Mouse (Mus musculus) A20 (cell line): ENCODE measurements around the gene Syngr1.

Source experiments
- DNase-seq: peaks from one replicate; pipeline ENCODE4 v3.0.0-alpha.2; 2011; ENCODE audit warnings: low read depth, low spot score

The Syngr1 gene

DNA sequence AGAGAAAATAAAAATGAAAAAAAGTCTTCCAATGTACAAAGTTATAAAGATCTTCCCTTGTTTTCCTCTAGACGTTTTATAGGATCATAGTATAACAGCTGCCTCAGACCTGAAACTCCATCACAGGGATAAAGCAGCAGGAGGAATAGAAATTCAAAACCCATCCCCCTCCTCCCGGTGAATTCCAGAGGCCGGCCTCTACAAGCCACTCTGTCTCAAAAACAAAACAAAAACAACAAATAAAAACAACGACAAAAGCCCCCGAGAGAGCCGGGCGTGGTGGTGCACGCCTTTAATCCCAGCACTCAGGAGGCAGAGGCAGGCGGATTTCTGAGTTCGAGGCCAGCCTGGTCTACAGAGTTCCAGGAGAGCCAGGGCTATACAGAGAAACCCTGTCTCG lies 979 bp upstream of the Syngr1 start:
- no peak for DNase-seq

DNA sequence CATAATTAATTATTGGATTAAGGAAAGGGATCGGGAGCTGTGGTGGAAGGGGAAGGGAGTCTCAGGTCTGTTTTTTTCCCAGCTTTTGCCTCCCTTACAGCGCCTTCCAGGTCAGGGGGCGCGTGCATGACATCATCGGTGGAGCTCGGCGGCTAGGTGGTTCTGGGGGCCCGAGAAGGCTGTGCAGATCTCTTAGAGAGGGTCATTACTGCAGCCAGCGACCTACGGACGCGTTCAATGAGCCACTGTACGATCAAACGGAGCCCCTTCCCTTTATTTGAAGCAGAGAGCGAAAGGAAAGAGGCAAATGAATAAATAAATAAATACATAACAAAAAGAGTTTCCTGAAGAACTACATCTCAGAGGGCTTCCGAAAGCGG lies 403 bp upstream of the Syngr1 start:
- DNase-seq = no peak

DNA sequence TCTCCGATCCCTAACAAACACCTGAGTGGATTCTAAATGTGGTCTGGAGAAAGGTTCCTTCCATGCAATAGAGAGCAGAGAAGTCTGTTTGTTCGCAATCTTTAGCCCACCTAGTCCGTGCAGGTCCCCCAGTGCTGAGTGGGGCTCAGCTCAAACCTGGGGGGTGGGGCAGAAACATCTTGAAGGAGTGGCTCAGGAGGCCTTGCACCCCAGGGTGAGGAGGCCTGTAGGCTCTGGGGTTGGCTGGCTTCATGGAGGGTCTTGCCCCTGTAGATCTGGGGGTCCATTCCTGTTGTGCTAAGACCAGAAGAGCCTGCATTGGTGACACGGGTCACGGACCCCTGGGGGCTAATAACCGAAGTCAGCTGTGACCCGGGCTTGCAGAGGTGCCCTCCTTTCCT lies 907 bp downstream of the Syngr1 start:
- DNase-seq = no peak

DNA sequence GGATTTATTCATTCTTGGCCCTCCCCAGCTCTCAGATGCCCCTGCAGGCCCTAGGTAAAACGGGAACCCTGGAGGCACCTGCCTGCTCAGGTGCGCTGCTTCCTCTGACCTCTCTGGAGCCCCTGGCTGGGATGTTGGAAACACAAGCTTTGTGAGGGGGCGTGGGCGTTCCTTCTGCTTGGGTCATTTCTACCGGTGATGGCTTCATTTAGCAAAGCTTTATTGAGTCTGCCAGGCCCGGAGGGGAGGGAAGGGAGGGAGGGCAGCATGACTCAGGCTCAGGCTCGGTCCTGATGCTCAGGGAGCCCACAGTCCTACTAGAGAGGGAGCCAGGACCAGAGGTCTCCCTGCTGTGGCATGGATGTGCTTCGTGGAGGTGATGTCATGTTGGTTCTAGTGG lies 1.5 kb downstream of the Syngr1 start:
- DNase-seq = no peak

DNA sequence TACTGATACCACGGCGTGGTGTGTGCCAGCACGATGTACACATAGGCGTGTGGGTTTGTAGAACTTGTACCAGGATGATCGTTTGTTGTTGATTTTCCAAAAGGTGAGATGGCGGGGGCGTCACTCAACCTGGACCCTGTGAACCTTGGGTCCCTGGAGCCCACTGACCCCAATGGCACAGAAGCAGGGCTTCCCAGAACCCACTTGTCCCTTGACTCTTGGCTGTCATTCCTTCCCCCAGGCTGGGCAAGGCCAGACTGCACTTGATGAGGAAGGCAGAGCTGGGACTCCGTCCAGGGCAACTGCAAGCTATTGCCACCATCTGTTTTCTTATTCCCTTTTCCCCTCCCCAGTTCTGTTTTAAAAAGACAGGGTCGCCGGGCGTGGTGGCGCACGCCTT lies 3.1 kb downstream of the Syngr1 start:
- no peak for DNase-seq

DNA sequence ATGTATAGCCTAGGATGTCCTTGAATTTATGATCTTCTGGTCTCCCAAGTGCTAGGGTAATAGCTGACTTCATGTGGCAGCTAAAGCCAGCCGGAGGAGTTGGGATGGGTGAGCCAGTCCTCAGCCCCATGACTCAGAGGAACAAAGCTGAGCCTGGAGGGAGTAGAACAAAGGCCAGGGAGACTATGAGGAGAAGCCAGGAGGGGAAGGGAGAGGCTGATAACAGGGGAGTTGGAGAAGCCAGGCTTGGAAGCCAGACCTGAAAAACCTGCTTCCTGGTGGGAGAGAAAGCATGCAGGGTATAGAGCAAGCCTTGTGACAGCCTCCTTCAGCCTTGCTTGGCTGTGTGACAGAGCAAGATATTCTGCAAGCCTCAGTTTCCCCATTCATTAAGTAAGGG lies 4.5 kb downstream of the Syngr1 start:
- no peak for DNase-seq

DNA sequence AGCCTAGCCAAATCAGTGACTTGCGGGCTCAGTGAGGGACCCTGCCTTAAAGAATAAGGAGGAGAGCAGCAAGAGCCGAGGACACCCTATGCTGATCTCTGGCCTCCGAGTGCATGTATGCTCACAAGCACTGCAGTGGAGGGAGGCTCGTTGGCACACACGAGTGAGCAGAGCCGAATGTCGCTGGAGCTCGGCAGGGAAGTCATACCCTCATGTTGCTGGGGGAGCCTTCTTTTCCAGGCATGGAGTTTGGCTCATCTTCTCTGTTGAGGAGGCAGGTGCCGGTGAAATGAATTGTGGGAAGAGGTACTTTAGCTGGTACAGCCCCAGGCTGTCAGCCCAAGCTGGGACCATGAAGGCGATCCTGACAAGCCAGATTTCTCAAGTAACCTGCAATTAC lies 5.3 kb downstream of the Syngr1 start:
- DNase-seq = no peak

DNA sequence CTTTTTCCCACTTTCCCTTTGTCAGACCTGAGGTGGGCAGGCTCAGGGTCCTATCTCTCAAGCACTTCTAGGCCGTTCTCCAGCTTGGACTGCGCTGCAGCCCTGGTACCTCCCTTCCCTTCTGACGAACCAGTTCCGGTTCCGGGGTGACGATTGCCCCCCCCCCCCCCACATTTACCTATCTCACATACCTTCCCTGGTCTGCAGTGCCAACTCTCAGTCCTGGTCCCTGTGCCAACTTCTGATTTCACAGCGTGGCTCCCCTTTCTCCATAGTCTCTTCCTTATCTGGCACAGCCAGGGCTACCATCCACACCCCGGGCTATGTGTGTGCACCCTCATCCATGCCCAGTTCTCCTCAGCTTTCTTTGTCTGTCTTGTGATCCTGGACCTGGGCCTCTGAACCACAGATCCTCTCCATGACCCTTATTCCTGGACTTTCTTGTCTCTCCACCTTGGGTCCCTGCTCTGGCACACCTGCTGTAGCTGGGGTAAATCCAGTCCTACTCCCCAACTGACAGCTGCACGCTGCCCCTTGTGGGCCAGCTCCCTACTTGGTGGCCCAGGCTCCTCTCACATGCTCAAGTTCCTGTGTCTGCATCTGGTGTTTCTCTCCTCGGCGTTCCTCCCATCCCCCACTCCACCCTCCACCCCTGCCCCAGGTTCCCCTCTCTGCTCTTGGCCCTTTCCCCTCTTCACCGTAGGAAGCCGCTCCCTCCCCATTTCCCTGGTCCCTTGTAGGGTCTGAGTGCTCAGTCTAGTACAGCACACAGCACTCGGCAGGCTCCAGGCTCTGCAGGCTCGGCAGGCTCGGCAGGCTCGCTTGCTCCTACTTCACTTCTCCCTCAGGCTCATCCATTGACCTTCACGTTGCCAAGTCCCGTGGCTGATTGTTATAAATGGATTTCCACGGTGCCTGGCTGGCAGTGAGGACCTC lies 6.1 kb downstream of the Syngr1 start:
- no peak for DNase-seq

DNA sequence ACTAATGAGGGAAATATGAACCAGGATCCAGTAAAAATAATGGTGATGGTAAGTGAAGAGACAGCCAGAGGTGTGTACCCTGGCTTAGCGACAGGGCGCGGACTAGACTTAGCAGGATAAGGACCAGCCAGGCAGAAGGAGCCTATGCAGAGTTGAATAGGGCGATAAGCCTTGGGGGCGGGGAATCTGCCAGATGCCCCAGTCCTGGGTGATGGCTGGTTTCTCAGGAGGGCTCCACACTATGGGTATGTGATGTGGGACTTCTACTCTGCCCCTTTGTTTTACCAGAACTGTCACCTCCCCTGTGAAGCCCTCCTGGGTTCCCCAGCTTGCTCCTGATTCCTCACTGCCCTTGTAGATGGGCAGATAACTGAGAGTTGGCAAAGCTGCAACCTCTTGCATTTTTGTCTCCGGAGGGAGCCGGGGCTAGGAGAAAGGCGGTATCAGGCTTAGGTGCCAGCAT lies 6.9 kb downstream of the Syngr1 start:
- no peak for DNase-seq

DNA sequence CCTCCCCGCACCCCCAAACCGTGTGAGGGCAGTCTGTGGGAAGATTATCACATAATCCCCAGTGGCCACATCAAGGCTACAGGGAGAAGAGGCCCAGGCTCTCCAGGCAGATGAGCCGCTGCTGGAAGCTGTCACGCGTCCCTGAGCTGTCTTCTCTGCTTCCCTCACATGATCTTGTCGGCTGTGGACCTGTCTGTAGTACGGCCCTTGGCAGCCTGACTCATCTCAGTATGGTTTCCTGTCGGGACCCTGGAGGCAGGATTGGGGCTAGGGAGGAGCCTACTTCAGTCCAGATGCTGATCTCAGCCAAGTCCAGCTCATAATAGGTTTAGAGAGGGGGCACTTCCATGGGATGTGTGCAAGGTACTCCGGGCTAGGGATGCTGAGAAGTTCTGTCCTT lies 7.7 kb downstream of the Syngr1 start:
- no peak for DNase-seq

DNA sequence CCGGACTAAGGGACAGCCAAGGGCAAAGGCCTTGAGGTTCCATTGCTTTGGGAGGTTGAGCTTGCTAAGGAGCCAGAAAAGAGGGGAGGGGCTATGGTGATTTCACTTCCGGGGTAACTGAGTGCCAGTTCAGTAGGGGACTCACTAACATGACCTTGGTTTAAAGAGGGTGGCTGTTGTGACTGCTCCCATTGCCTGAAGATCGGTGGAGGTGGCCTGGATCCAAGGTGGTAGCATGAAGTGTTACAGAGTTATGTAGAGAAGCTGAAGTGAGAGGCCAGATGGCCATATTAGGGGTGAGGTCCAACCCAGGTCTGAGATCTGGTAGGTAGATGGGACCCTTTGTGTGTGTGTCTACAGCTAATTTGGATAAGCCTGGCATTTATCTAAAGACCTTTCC lies 8.3 kb downstream of the Syngr1 start:
- no peak for DNase-seq

DNA sequence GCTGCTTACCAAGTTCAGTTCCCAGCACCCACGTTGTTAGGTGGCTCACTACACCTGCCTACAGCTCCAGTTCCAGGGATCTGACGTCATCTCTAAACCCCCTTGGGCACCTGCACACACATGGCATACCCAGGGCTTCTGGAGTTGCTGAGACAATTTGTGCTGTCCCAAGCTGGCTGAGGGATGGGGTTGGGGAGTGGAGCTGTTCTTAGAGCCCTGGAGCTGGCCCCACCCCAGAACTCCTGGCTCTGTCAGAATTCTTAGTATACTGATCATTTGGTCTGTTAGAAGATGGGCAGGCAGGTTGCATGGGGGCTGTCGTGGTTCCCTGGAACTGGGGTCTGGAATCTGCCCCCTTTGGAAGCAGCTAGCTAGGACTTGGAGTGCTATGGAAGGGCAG lies 9.1 kb downstream of the Syngr1 start:
- DNase-seq = no peak

DNA sequence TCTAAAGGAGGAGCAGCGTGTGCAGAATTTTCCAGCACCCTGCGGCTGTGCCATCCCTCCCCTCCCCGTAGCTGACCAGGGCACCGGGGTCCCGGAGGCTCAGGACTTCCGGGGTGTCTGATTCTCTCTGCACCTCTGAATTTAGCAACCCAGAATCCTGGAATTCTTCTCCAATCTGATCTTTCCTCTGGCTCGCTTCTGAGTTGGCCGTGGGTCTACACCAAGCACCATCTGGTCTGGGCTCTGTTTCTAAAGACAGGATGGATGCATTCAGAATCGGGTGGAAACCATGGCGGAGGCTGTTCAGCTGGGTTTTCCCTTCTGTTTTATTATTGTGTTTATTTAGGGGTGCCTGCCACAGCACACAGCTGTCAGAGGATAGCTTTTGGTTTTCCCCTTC lies 9.7 kb downstream of the Syngr1 start:
- no peak for DNase-seq

DNA sequence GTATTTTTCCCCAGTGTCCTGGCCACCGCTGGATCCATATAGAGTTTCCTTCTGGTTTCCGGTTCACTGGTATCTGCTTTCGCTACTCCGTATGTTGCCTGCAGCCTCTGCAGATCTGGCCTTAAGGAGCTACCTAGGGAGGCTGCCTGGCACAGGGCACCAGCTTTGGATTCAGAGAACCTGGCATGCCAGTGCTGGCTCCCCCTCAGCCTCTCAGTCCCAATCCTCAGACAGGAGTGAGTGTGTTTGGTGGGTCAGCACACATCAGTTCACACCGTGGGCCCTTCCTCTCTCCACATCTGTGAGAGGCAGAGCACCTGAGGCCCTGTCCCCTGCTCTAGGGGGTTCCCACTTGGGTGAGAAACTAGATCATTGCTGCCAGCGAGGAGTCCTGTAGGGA lies 10.4 kb downstream of the Syngr1 start:
- DNase-seq = no peak

DNA sequence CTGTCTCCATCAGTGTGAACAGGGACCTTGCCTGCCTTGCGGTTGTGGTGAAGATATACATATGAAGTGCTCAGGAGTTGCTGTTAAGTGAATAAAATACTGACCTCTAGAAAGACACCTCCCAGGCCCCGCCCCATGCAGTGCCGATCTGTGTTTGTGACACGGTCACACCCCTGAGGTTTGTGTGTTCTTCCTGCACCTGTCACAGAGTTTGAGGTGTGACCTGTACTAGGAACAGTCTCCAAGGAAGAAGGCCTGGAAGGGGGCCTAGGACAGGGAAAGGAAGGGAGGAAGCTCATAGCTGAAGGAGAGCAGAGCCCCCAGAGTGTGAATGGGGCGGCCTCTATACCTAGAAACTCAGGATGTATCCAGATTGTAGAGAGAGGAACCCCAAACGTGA lies 11.4 kb downstream of the Syngr1 start:
- DNase-seq = no peak

DNA sequence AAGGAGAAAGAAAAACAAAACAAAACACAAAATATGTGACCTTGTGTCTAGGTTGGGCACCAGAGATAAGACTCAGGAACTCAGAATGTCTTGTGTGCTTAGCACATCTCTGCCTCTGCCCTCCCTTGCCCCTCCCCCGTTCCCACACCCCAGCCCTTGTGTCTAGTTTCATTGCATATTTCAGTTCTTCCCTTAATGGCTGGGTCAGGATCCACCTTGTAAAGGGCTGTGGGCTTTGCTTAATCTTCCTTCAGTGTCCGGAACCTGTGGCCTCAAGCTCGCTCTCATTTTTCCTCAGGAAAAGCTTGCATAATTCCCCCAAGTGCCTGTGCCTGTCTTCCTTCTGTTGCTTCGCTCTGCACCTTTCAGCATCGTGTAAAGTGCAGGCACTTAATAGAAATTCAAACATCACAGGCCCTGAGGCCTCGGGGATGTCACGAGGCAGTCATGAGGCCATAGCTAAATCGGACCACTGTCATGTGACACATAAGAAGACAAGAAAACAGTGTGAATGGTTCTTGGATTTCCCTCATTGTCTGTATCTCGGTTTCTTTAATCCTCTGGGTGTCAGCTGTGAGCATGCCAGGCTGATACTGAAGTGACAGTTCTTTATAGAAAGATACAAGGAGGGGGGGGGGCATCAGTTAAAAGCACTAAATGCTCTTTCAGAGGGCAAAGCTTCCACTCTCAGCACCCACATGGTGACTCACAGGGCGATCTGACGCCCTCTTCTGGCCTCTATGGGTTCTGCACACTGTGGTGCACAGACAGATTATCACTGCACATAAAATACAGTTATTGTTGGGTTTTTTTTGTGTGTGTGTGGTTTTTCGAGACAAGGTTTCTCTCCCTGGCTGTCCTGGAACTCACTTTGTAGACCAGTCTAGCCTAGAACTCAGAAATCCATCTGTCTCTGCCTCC lies 14.6 kb downstream of the Syngr1 start:
- DNase-seq = no peak

DNA sequence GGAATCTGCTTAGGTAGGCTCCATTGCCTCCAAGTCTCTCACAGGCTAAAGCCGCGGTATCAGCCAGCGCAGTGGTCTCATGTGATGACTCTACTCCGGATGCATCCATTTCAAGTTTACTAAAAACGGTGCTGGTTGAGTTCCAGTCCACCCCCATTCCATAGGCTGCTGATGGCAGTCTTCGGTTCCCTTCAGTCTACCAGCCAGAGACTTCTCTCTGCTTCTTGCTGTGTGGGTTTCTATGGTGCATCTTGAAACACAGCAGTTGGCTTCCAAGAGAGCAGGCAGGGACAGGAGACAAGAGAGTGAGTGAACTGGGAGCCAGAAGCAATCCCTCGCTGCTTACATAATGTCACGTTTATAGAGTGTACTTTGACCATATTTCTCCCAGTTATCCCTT lies 16.0 kb downstream of the Syngr1 start:
- DNase-seq = no peak

DNA sequence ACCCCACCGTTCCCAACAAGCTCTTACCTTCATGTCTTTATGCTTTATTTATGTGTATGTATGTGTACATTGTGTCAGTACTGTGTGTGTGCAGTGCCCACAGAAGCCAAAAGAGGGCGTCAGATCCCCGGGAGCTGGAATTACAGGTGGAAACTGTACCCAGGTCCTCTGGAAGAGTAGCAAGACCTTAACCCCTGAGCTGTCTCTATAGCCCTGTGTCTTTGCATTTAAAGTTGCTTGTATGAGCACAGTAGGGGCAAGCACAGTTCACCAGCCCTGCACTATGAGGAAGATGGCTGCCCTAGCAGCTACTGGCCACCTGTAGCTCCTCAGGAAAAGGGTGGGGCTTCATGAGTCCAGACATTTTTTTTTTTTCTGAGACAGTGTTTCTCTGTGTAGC lies 16.4 kb downstream of the Syngr1 start:
- DNase-seq = no peak

DNA sequence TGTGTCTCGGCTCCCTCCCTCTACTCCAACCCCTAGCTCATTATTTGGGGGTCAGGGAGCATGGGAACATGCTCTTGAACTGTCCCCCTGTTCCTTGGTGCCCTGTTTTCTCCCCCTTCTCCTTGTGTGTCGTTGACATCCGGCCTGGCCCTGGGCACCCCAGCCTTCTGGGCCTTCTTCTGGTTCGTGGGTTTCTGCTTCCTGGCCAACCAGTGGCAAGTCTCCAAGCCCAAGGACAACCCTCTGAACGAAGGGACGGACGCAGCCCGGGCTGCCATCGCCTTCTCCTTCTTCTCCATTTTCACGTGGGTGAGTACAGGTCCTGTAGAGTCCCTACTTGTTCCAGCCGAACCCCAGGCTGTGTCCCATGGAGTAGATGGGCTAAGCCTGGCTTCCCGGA lies 20.3 kb downstream of the Syngr1 start:
- no peak for DNase-seq

DNA sequence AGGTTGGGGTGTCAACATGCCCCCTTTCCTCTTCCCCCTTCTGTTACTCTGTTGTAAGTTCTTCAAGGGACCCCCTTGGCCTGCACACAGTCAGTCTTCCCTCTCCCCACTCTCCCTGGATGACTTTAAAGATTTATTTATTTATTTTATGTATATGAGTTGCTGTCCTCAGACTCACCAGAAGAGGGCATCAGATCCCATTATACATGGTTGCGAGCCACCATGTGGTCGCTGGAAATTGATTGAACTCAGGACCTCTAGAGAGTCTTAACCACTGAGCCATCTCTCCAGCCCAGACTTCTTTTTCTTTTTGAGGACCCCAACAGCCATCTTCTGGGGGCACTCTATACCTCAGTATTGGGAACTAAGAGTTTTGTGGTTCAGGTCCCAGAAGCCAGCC lies 21.4 kb downstream of the Syngr1 start:
- DNase-seq = peak; percentile 53

DNA sequence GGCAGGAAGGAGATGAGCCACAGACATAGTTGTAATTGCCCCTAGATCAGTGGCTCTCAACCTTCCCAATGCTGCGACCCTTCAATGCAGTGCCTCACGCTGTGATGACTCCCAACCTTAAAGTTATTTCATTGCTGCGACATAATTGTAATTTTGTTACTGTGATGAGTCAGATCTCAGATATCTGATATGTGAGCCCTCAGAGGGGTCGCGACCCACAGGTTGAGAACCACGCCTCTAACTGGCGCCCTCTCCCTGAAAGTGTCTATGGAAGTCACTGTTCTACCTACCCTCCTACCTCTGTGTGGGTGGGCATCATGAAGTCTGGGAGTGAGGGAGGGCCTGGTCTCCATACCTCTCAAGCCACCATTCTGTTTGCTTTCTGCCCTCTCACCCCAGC lies 23.3 kb downstream of the Syngr1 start:
- DNase-seq = no peak

DNA sequence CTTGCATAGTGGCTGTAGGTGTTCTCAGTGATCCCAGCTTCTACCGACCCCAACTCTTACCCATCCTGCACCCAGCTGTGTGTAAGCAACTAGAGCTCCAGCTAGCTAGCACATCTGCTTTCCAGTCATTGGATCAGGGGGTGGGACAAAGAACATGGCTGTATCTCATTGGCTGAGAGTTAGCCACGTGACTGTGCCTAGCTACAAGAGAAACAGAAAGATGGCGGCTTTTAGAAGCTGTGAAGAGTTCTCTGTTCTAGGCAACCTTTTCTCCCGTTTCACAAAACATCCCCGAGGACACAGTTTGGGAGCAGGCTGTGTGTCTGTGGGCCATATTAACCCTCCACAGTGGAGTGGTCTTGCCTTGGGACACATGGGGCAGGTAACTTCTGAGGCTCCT lies 24.1 kb downstream of the Syngr1 start:
- no peak for DNase-seq
